Mouse (Mus musculus) thymus, postnatal 4 days (tissue): ENCODE results near the gene Gdpgp1.

Source experiments
- DNase-seq: peaks from one replicate; pipeline ENCODE4 v3.0.0; 2021

Gene Gdpgp1

GRCm38 (mm10) chr7:80232489-80233029, at the start of gene Gdpgp1, which contains the start of gene Cib1:
TSS of gene Gdpgp1 (plus strand) at chr7:80232865.
TSS of gene Cib1 (minus strand) at chr7:80232813.
- DNase-seq, result peak; percentile 97

GRCm38 (mm10) chr7:80183466-80183865, 49.2 kb upstream of the Gdpgp1 start:
- DNase-seq, result no peak

DNA sequence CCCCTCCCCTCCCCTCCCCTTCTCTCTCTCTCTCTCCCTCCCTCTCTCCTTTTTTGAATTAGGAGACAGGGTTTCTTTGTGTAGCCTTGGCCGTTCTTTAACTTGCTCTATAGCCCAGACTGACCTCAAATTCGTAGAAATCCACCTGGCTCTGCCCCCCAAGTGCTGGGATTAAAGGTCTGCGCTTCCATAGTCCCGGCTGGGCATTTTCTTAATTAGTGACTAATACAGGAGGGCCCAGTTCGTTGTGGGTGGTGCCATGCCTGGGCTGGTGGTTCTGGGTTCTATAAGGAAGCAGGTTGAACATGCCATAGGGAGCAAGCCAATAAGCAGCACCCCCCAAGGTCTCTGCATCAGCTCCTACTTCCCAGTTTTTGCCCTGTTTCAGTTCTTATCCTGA, 48.7 kb upstream of the Gdpgp1 start:
- DNase-seq, result no peak

DNA sequence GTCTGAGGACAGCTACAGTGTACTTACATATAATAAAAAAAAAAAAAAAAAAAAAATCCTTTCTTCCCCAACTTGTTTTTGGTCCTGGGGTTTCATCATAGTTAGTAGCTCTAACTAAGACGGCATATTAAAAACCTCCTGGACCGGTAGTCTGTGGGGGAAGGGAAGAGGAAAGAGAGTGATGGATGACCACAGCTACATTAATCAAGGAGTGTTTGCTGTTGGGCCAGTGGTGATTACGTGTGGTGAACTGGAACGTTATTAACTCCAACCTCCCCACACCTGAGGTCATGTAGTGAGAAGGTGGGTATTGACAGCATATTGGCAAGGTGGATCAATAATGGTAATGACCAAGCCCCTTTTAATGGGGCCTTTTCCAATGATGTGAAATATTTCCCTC, 48.1 kb upstream of the Gdpgp1 start:
- no peak for DNase-seq

DNA sequence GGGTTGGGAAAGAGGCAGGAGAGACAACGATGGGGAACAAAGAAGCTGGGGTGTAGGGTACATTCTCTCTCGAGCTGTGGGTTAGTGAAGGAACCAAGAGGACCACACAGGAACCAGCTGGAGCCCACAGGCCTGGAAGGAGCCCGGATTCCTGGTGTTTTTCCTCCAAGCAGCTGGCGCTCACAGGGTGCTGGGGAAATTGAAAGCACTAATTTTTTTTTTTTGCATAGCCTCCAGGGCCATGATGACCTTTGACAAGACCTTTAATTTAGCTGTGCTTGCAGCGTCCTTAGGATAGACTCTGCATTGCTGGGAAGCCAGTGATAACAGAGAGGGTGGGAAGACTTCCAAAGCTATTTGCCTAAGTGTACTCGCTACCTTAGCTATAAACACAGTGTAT, 47.7 kb upstream of the Gdpgp1 start:
- no peak for DNase-seq

DNA sequence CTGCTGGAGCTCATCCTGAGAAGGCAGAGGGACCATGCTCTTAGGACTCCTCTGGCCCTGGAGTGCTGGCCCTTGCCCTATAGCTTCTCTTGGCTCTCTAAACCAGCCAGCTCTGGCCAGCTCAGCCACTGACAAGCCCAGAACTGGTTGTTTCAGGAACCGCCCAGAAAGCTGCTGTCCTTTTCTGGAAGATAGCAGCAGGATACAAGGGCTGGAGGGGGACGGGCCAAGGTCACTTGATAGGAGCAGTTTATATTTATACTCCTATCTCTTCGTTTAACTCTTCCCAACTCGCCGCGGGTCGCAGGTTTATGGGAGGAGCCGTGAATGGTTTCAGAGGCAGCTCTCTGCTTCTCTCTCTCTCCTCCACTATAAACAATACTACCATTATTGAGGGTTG, 46.6 kb upstream of the Gdpgp1 start:
- no peak for DNase-seq

- peak; percentile 88 for DNase-seq
Measured at GRCm38 (mm10) chr7:80186531-80187296, 46.0 kb upstream of the Gdpgp1 start, which contains the start of gene Sema4b. TSS of gene Sema4b (plus strand) at chr7:80186841.

GRCm38 (mm10) chr7:80187501-80187900, 45.2 kb upstream of the Gdpgp1 start:
- no peak for DNase-seq

GRCm38 (mm10) chr7:80188579-80189125, 44.0 kb upstream of the Gdpgp1 start:
- DNase-seq, result no peak

- DNase-seq, result no peak
Measured at GRCm38 (mm10) chr7:80189147-80189933, 43.3 kb upstream of the Gdpgp1 start.

- DNase-seq, result peak; percentile 60
Measured at GRCm38 (mm10) chr7:80191455-80191854, 41.2 kb upstream of the Gdpgp1 start.

- DNase-seq, result peak; percentile 91
Measured at GRCm38 (mm10) chr7:80192226-80193061, 40.2 kb upstream of the Gdpgp1 start.

- peak; percentile 27 for DNase-seq
Measured at GRCm38 (mm10) chr7:80193941-80194739, 38.5 kb upstream of the Gdpgp1 start.

DNA sequence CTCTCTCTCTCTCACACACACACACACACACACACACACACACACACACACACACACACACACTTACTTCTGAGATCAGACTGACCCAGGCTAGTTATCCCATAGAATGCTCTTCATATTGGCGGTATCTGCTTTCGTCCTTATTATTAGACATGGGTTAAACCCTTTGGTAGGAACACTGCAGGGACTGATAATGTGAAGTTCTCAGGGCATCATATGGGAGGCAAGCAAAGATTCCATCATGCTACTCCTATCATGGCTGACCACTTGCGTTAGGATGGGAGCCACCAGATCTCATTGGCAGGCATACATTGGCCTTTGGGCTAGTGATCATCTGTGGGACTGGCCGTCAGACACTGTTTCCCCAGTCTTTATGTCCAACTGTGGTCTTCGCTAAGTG, 37.5 kb upstream of the Gdpgp1 start:
- DNase-seq, result no peak

GRCm38 (mm10) chr7:80195576-80196263, 36.9 kb upstream of the Gdpgp1 start:
- DNase-seq, result no peak

DNA sequence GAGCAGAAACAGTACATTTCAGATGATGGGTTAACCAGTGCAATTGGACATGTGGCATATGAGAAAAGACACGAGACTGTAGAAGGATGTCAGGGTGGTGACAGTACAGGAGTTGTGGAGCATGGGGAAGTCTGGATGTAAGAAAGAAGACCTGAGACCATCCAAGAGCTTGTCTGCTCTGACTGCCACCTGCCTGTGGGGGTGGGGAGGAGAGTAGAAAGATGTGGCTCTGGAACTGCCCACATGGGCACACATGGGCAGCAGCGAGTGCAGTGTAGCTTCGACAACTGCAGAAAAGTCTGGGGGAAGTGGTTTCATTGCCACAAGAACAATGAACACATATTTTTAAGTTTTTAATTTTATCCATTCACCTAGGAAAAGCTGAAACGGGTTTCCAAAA, 35.3 kb upstream of the Gdpgp1 start:
- DNase-seq, result peak; percentile 57

GRCm38 (mm10) chr7:80197941-80198778, 34.5 kb upstream of the Gdpgp1 start:
- peak; percentile 77 for DNase-seq

GRCm38 (mm10) chr7:80198863-80199262, 33.8 kb upstream of the Gdpgp1 start:
- peak; percentile 58 for DNase-seq

DNA sequence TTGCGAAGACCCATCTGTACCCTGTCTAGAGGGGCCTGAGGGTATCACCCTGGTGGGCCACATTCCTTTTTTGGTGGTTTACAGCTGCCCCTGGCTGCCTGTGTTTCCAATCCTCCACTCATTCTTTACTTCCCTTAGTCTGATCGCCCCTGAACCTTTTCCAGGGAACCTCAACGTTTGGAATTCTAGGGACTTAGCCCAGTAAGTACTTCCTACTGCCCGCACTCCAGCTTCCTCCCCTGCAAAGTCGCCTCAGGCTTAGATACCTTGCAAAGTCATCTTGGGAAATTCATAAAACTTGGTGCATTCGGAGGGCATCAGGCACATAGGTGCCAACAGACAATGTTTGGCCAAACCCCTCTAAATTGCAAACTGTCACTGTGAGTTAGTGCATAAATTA, 33.4 kb upstream of the Gdpgp1 start:
- DNase-seq, result no peak
